Mouse (Mus musculus) embryonic facial prominence, embryonic 11.5 days (tissue): ENCODE measurements around the gene Schip1. TPM values are rescaled to one million over a fixed set of nuclear protein-coding genes. Genes with fewer than 3 reads are reported as not detected.

ENCODE experiments used
- ATAC-seq: fragments of 200-750 bp; cut with Nextera tagmentation; replicated peaks from 2 replicates; pipeline ENCODE4 v1.8.0; 2017; ENCODE audit warnings: low read depth; ENCODE audit not compliant: insufficient number of reproducible peaks, low FRiP score, low TSS enrichment
- DNase-seq: peaks from one replicate; pipeline ENCODE4 v3.0.0-alpha.2; 2015; ENCODE audit warnings: low spot score
- H3K27ac ChIP-seq: fragments of 300-500 bp; sonication (generic); replicated peaks from 2 replicates; pipeline ENCODE4 v1.5.1; 2014; ENCODE audit warnings: mild to moderate bottlenecking, low read depth, low read length, control low read depth
- H3K27me3 ChIP-seq: fragments of 300-500 bp; sonication (generic); 2 replicates; pipeline ENCODE4 v1.6.1; 2014; ENCODE audit warnings: mild to moderate bottlenecking, low read length, moderate library complexity, mixed read lengths; ENCODE audit not compliant: control insufficient read depth, insufficient read depth
- H3K36me3 ChIP-seq: fragments of 300-500 bp; sonication (generic); replicated peaks from 2 replicates; pipeline ENCODE4 v1.6.1; 2014; ENCODE audit warnings: low read depth, mild to moderate bottlenecking, low read length, moderate library complexity, mixed read lengths; ENCODE audit not compliant: control insufficient read depth, insufficient read depth
- H3K4me1 ChIP-seq: fragments of 300-500 bp; sonication (generic); 2 replicates; pipeline ENCODE4 v1.6.1; 2014; ENCODE audit warnings: low read length, mixed read lengths; ENCODE audit not compliant: control insufficient read depth, insufficient read depth
- H3K4me2 ChIP-seq: fragments of 300-500 bp; sonication (generic); 2 replicates; pipeline ENCODE4 v1.6.1; 2014; ENCODE audit warnings: low read depth, mild to moderate bottlenecking, control low read depth, low read length, moderate library complexity
- H3K4me3 ChIP-seq: fragments of 300-500 bp; sonication (generic); 2 replicates; pipeline ENCODE4 v1.5.1; 2014; ENCODE audit warnings: low read depth, low read length, control low read depth
- H3K9ac ChIP-seq: fragments of 300-500 bp; sonication (generic); replicated peaks from 2 replicates; pipeline ENCODE4 v1.6.1; 2014; ENCODE audit warnings: mild to moderate bottlenecking, control low read depth, low read length
- H3K9me3 ChIP-seq: fragments of 300-500 bp; sonication (generic); replicated peaks from 2 replicates; pipeline ENCODE4 v1.6.1; 2016; ENCODE audit warnings: mild to moderate bottlenecking, low read length, inconsistent platforms, mixed read lengths; ENCODE audit not compliant: control insufficient read depth
- WGBS: fragments of 180-500 bp; shearing (Covaris S2); extraction: QIAGEN DNeasy Blood & Tissue Kit; methylation state at CpG from one replicate; pipeline ENCODE4 v1.1.7; 2014; 5-methylcytosine and 5-hydroxymethylcytosine counted together
- polyA plus RNA-seq: library from polyadenylated mRNA; unstranded; fragments of >200 nt; fragmentation: Nextera tagmentation; extraction: Ambion mirVana; gene quantifications from 2 replicates; pipeline ENCODE4 v1.2.1, GENCODE M21; 2014

Schip1 gene
- polyA plus RNA-seq, 1 experiment from 2014 or later: 41.7 TPM

GRCm38 (mm10) chr3:68508629-68509028 lies 444.0 kb downstream of the Schip1 start:
- Histone ChIP-seq H3K9ac (no peak overlapping the region), H3K4me1 (no peaks in the 10 kb centered on the region), H3K9me3 (no peaks in the 10 kb centered on the region), H3K27ac (no peak overlapping the region), H3K4me2 (no peak overlapping the region), H3K36me3 (no peaks in the 10 kb centered on the region), H3K27me3 (no peaks in the 10 kb centered on the region), H3K4me3 (no peak overlapping the region)
- WGBS: 72% methylated on average over 6 of the region's 6 CpGs
- DNase-seq (no peak), ATAC-seq (no peak)

DNA sequence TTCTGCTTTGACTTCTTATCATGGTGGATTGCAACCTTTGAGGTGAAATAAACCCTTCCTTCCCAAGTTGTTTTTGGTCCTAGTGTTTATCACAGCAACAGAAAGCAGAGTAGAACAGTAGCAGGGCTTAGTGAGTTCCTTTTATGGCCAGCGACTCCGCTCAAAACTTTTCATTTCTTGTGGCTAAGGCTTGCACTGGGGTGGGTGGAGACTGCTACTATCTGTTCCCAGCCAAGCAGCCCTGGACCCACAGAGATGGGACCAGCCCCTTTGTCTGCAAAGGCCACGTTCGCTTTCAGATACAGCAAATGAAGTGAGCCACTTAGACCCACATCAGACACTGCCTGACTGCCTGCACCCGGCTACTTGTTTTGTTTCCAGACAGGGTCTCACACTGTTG lies 446.3 kb downstream of the Schip1 start:
- no peaks in the 10 kb centered on the region for H3K9me3 ChIP-seq
- H3K36me3 ChIP-seq: no peaks in the 10 kb centered on the region
- ATAC-seq: no peak
- no peak overlapping the region for H3K4me2 ChIP-seq
- H3K9ac ChIP-seq: no peak overlapping the region
- DNase-seq: no peak
- H3K4me1 ChIP-seq: no peaks in the 10 kb centered on the region
- no peak overlapping the region for H3K27ac ChIP-seq
- WGBS: 78% methylated on average over 5 of the region's 5 CpGs
- no peak overlapping the region for H3K4me3 ChIP-seq
- H3K27me3 ChIP-seq: no peaks in the 10 kb centered on the region

- DNase-seq (no peak), ATAC-seq (no peak)
- Histone ChIP-seq H3K4me2 (no peak overlapping the region), H3K4me1 (no peaks in the 10 kb centered on the region), H3K27me3 (no peaks in the 10 kb centered on the region), H3K9ac (no peak overlapping the region), H3K9me3 (no peaks in the 10 kb centered on the region), H3K27ac (no peak overlapping the region), H3K4me3 (no peak overlapping the region), H3K36me3 (no peaks in the 10 kb centered on the region)
- 73% methylated on average over 4 of the region's 4 CpGs for WGBS
These were observed 447.1 kb downstream of the Schip1 start for GRCm38 (mm10) chr3:68511744-68512143.

DNA sequence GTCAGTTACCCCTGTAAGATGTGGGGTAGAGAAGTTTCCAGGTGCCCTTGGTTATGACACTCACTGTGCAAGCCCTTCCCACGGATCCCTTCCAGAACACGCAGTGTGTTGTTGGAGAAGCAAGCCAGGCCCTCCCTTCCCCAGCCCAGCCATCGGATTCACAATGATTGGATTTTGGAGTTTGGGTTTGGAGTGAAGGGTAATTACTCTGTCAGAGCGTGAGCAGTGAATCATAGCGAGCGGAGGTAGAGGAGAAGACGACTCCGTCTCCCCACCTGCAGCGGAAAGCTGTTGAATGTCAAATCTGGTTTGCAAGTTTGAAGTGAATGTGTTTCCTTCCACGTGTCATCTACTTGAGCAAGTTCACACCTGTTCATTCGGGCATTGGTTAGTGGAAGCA lies 447.7 kb downstream of the Schip1 start:
- Histone ChIP-seq H3K4me2 (no peak overlapping the region), H3K27me3 (no peaks in the 10 kb centered on the region), H3K9ac (no peak overlapping the region), H3K27ac (no peak overlapping the region), H3K4me3 (no peak overlapping the region), H3K36me3 (no peaks in the 10 kb centered on the region), H3K9me3 (no peaks in the 10 kb centered on the region), H3K4me1 (no peaks in the 10 kb centered on the region)
- ATAC-seq (no peak), DNase-seq (no peak)
- WGBS: 79% methylated on average over 11 of the region's 11 CpGs

- 72% methylated on average over 7 of the region's 7 CpGs for WGBS
- H3K9ac ChIP-seq: no peak overlapping the region
- H3K9me3 ChIP-seq: no peaks in the 10 kb centered on the region
- no peaks in the 10 kb centered on the region for H3K4me1 ChIP-seq
- no peak overlapping the region for H3K27ac ChIP-seq
- no peaks in the 10 kb centered on the region for H3K27me3 ChIP-seq
- H3K36me3 ChIP-seq: no peaks in the 10 kb centered on the region
- DNase-seq (no peak), ATAC-seq (no peak)
- no peak overlapping the region for H3K4me2 ChIP-seq
- H3K4me3 ChIP-seq: no peak overlapping the region
These were observed 448.9 kb downstream of the Schip1 start for GRCm38 (mm10) chr3:68513340-68514119.

GRCm38 (mm10) chr3:68514120-68514497 lies 449.5 kb downstream of the Schip1 start:
- H3K9ac ChIP-seq: no peak overlapping the region
- no peaks in the 10 kb centered on the region for H3K27me3 ChIP-seq
- H3K4me3 ChIP-seq: no peak overlapping the region
- DNase-seq (no peak), ATAC-seq (no peak)
- no peaks in the 10 kb centered on the region for H3K36me3 ChIP-seq
- H3K27ac ChIP-seq: no peak overlapping the region
- H3K9me3 ChIP-seq: no peaks in the 10 kb centered on the region
- H3K4me2 ChIP-seq: no peak overlapping the region
- H3K4me1 ChIP-seq: no peaks in the 10 kb centered on the region
- WGBS: 74% methylated on average over 3 of the region's 3 CpGs

DNA sequence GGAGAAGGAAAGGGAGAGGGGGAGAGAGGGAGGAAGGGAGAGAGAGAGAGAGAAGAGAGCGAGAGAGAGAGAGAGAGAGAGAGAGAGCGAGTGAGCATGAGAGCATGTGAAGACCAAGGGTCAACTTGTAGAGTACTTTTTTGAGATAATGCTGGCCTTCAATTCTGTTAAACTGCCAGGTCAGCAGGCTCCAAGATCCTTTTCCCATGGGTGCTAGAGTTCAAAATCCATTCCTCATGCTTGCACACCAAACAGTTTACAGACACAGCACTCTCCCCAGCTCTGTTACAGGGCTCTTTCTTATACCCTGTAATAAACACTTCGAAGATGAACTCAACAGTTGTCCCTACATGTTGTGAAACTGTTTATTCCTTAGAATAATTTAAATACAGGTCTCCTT lies 450.1 kb downstream of the Schip1 start:
- H3K4me3 ChIP-seq: no peak overlapping the region
- H3K9ac ChIP-seq: no peak overlapping the region
- no peaks in the 10 kb centered on the region for H3K9me3 ChIP-seq
- H3K27ac ChIP-seq: no peak overlapping the region
- H3K4me2 ChIP-seq: no peak overlapping the region
- no peak for DNase-seq
- ATAC-seq: no peak
- H3K27me3 ChIP-seq: no peaks in the 10 kb centered on the region
- H3K36me3 ChIP-seq: no peaks in the 10 kb centered on the region
- H3K4me1 ChIP-seq: no peaks in the 10 kb centered on the region
- 79% methylated on average over 3 of the region's 3 CpGs for WGBS

GRCm38 (mm10) chr3:68516393-68517081 lies 451.9 kb downstream of the Schip1 start:
- H3K4me2 ChIP-seq: no peak overlapping the region
- no peaks in the 10 kb centered on the region for H3K9me3 ChIP-seq
- H3K4me1 ChIP-seq: no peaks in the 10 kb centered on the region
- H3K27ac ChIP-seq: no peak overlapping the region
- H3K27me3 ChIP-seq: no peaks in the 10 kb centered on the region
- H3K9ac ChIP-seq: no peak overlapping the region
- no peak for ATAC-seq
- no peak overlapping the region for H3K4me3 ChIP-seq
- WGBS: 84% methylated on average over 12 of the region's 12 CpGs
- no peak for DNase-seq
- H3K36me3 ChIP-seq: no peaks in the 10 kb centered on the region
